Mouse (Mus musculus): ENCODE results near the gene App.

DNA sequence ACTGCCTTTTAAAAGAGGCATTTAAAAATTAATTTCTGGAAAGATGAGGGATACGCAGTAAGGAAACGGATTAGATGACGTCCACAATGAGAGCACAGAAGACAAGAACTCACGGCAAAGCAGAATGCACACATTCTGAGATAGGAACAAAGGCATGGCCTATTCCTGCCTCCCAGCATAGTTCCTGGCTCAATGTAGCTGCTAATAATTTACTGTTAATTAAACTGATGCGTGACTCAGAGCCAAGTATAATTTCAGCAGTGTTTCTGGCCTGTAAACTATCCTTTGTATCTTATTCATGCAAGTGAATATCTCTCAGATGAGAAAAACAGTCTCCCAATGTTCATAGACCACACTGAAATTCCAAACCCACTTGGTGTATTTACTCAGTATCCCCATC, 154.3 kb downstream of the App start:
- TF ChIP-seq CTCF (IDR thresholded peaks at IDR 0.05; ENCODE audit: low read depth, low read length), result no peak
- no peak for TF ChIP-seq POLR2A (IDR thresholded peaks at IDR 0.05; ENCODE audit: borderline replicate concordance, low read depth, low read length)

Data from bone marrow macrophage, adult 2 months (primary cell).